Mouse (Mus musculus) liver, embryonic 14.5 days (tissue): ENCODE data around the gene a. TPM values are rescaled to one million over a fixed set of nuclear protein-coding genes. Genes with fewer than 3 reads are reported as not detected.

Experiments used
- ATAC-seq: fragments of 200-750 bp; cut with Nextera tagmentation; 2 replicates; pipeline ENCODE4 v1.8.0; 2017; ENCODE audit warnings: moderate number of reproducible peaks, mild to moderate bottlenecking, moderate library complexity; ENCODE audit not compliant: insufficient read depth
- DNase-seq, 3 experiments: peaks; one replicate each; pipeline ENCODE4 v3.0.0-alpha.2; 2012 to 2013; ENCODE audit warnings: low read depth in 3 of 3, low spot score in 3 of 3
- H3K27ac ChIP-seq: fragments of 300-500 bp; sonication (generic); 2 replicates; pipeline ENCODE4 v1.5.1; 2014; ENCODE audit warnings: moderate library complexity, mild to moderate bottlenecking, control low read depth, inconsistent platforms
- H3K27me3 ChIP-seq: fragments of 300-500 bp; sonication (generic); 2 replicates; pipeline ENCODE4 v1.6.1; 2014; ENCODE audit warnings: mild to moderate bottlenecking, low read length, moderate library complexity; ENCODE audit not compliant: control insufficient read depth, insufficient read depth
- H3K36me3 ChIP-seq: fragments of 300-500 bp; sonication (generic); replicated peaks from 2 replicates; pipeline ENCODE4 v1.6.1; 2014; ENCODE audit warnings: low read depth; ENCODE audit not compliant: control insufficient read depth, insufficient read depth
- H3K4me1 ChIP-seq, 2 experiments: fragments of 200-500 bp in 1 of 2; fragments of 300-500 bp in 1 of 2; sonication (generic) in 1 of 2; replicated peaks; 2 replicates each; pipeline ENCODE4 v1.6.1; 2012 to 2014; ENCODE audit warnings: antibody characterized with exemption in 1 of 2, inconsistent platforms in 1 of 2, low read length in 1 of 2; ENCODE audit not compliant: control insufficient read depth in 2 of 2, insufficient read depth in 2 of 2
- H3K4me2 ChIP-seq: fragments of 300-500 bp; sonication (generic); 2 replicates; pipeline ENCODE4 v1.6.1; 2014; ENCODE audit warnings: low read depth, mild to moderate bottlenecking, control low read depth, moderate library complexity
- H3K4me3 ChIP-seq, 2 experiments: fragments of 200-500 bp in 1 of 2; fragments of 300-500 bp in 1 of 2; sonication (generic) in 1 of 2; 2 replicates each; pipeline ENCODE4 v1.5.1; 2012 to 2014; ENCODE audit warnings: low read depth in 2 of 2, low read length in 2 of 2, mild to moderate bottlenecking in 2 of 2, control low read depth in 1 of 2, inconsistent platforms in 1 of 2, moderate library complexity in 1 of 2; ENCODE audit not compliant: insufficient read depth in 1 of 2
- H3K9ac ChIP-seq: fragments of 300-500 bp; sonication (generic); replicated peaks from 2 replicates; pipeline ENCODE4 v1.6.1; 2014; ENCODE audit warnings: mild to moderate bottlenecking, control low read depth, moderate library complexity
- H3K9me3 ChIP-seq: fragments of 300-500 bp; sonication (generic); 2 replicates; pipeline ENCODE4 v1.6.1; 2016; ENCODE audit warnings: low read length, mixed read lengths; ENCODE audit not compliant: control insufficient read depth
- CTCF ChIP-seq: IDR thresholded peaks from 2 replicates; pipeline ENCODE4 v1.5.1; 2016; ENCODE audit warnings: antibody characterized with exemption, low read depth, control low read depth
- EP300 ChIP-seq: IDR thresholded peaks from 2 replicates; pipeline ENCODE4 v1.6.1; 2016; ENCODE audit warnings: antibody characterized with exemption, low read depth
- WGBS: fragments of 180-500 bp; shearing (Covaris S2); extraction: QIAGEN DNeasy Blood & Tissue Kit; methylation state at CpG from one replicate; pipeline ENCODE4 v1.1.7; 2014; ENCODE audit not compliant: insufficient replicate concordance; 5-methylcytosine and 5-hydroxymethylcytosine counted together
- polyA plus RNA-seq, 2 experiments: library from polyadenylated mRNA; depleted of rRNA in 1 of 2; stranded (reverse) in 1 of 2; unstranded in 1 of 2; fragments of >200 nt; fragmentation: Nextera tagmentation in 1 of 2; extraction: Ambion mirVana in 1 of 2; gene quantifications; 2 replicates each; pipeline versions ENCODE4 v1.2.1 to v1.2.3; 2012 to 2014

a gene
- polyA plus RNA-seq, 2 experiments: 0.25 to 0.36 TPM

- DNase-seq (no peak), ATAC-seq (no peak)
- Histone ChIP-seq H3K9ac (no peak overlapping the region; the same call in 1 of the 2 replicates), H3K27ac (no peak overlapping the region), H3K4me1 (peaks cover 19 to 20% of the 10 kb centered on the region in 2 experiments), H3K4me2 (no peak overlapping the region), H3K4me3 (no peak overlapping the region), H3K9me3 (no peaks in the 10 kb centered on the region), H3K27me3 (peaks cover 3% of the 10 kb centered on the region), H3K36me3 (no peaks in the 10 kb centered on the region)
- no peak for TF ChIP-seq CTCF
- no peak for TF ChIP-seq EP300
- WGBS: 60% methylated on average over 4 of the region's 4 CpGs
These were observed 8.8 kb upstream of the a start for GRCm38 (mm10) chr2:154782361-154782760.

GRCm38 (mm10) chr2:154782856-154783650 is 8.1 kb upstream of the a start:
- Histone ChIP-seq H3K27me3 (peaks cover 3% of the 10 kb centered on the region), H3K4me2 (no peak overlapping the region), H3K9me3 (no peaks in the 10 kb centered on the region), H3K27ac (no peak overlapping the region), H3K4me1 (peaks cover 19 to 24% of the 10 kb centered on the region in 2 experiments), H3K36me3 (no peaks in the 10 kb centered on the region), H3K9ac (no peak overlapping the region), H3K4me3 (no peak overlapping the region)
- WGBS: 76% methylated on average over 17 of the region's 17 CpGs
- no peak for ATAC-seq
- DNase-seq: no peak
- TF ChIP-seq CTCF: no peak
- no peak for TF ChIP-seq EP300

- no peak for ATAC-seq
- 68% methylated on average over 3 of the region's 3 CpGs for WGBS
- Histone ChIP-seq H3K9me3 (no peaks in the 10 kb centered on the region), H3K27ac (peak overlapping the region; percentile 67), H3K4me3 (no peak overlapping the region), H3K4me1 (peaks cover 33 to 42% of the 10 kb centered on the region in 2 experiments), H3K27me3 (no peaks in the 10 kb centered on the region), H3K36me3 (no peaks in the 10 kb centered on the region), H3K4me2 (no peak overlapping the region), H3K9ac (peak overlapping the region; percentile 28; the same call in 1 of the 2 replicates)
- TF ChIP-seq EP300 (no peak), CTCF (no peak)
- DNase-seq: no peak
These were observed 5.9 kb upstream of the a start for GRCm38 (mm10) chr2:154785284-154785683.

DNA sequence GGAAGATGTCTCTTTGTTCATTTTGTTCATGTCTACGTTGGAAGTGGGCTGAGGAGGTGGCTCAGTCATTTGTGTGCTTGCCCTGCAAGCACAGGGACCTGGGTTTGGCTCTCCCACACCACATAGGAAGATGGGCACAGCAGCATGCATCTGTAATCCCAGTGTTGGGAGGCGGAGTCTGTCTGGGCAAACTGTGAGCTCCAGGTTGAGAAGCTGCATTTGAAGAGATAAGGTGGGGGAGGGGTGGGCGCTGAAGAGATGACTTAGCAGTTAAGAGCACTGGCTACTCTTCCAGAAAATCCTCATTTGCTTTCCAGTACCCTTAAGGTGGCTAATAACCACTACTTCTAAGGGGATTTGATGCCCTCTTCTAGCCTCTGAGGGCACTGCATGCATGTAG is 5.0 kb upstream of the a start:
- peak; percentile 27 for ATAC-seq
- Histone ChIP-seq H3K4me1 (peaks cover 33 to 42% of the 10 kb centered on the region in 2 experiments), H3K9ac (peak overlapping the region; percentile 47), H3K27me3 (no peaks in the 10 kb centered on the region), H3K4me2 (peak overlapping the region; percentile 59), H3K4me3 (no peak overlapping the region; a peak in 1 of 4 replicates), H3K27ac (peak overlapping the region; percentile 82), H3K36me3 (no peaks in the 10 kb centered on the region), H3K9me3 (no peaks in the 10 kb centered on the region)
- peak; percentile 89 for TF ChIP-seq EP300
- no peak for TF ChIP-seq CTCF
- 13% methylated on average over 3 of the region's 3 CpGs for WGBS
- DNase-seq: peak; percentile 89 to 92 (median 91)

DNA sequence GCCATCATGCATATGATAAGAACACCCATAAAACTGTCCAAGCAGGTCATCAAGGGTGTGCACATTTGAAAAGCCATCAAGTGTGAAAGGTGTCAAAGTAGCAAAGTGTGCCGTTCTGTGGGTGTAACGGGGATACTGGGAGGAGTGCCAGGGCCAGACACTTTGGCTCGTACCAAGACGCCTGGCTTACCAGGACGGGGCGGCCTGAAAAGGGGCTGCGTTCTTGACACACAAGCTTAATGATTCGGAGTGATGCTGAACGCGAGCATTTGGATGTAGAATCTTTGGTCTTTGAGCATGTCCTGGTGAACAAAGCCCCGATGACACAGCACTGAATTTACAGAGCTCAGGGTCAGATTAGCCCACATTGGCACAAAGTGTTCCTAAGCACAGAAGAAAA is 4.4 kb upstream of the a start:
- H3K9ac ChIP-seq: peak overlapping the region; percentile 47
- 71% methylated on average over 11 of the region's 11 CpGs for WGBS
- no peaks in the 10 kb centered on the region for H3K36me3 ChIP-seq
- TF ChIP-seq CTCF: no peak
- TF ChIP-seq EP300: no peak
- no peaks in the 10 kb centered on the region for H3K9me3 ChIP-seq
- no peak for ATAC-seq
- no peaks in the 10 kb centered on the region for H3K27me3 ChIP-seq
- peaks cover 33 to 42% of the 10 kb centered on the region in 2 experiments for H3K4me1 ChIP-seq
- peak in 1 of 3 experiments; percentile 28 for DNase-seq
- H3K4me3 ChIP-seq: no peak overlapping the region
- peak overlapping the region; percentile 82 for H3K27ac ChIP-seq
- H3K4me2 ChIP-seq: peak overlapping the region; percentile 59
